In the genomic region with DNA sequence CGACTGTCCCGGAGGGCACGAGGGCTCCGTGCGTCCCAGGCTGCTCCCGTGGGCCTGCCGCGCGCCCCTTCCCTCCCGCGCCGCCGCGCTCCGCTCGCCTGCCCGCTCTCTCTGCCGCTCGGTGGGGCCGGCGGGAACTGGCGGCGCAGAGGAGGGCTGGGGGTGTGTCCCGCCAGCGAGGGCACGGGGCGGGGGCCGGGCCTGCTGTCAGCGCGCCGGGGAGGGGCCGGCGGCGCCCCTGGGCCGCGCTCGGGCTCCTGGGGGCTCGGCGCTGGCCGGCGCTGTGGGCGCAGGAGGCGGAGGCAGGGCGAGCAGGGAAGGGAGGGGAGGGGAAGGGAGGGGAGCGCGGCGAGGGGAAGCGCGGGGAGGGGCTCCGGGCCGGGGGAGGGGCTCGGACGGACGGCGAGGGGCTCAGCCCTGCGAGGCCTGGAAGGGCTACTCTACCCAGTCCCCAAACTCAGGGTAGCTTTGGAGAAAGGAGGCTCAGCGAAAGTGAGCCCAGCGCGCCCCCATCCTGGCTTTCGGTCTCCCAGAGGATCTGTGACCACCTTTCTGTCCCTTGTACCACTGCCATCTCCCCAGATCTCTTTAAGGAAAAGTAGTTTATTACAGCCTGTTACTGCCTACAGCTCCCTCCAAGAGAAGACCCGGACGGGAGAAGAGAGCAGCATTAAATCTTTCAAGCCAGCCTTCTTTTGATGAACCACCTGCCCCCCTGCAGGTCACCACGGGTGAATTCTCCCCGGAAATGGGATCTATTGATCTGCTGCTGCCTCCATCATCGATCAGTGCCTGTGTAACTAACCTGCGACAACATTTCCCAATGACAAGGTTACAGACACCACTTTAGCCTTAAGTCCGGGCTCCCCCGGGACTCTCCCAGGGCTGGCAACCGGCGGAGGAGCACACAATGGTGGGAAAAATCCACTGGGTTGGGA, we compare ENCODE assay signal across 8 mouse cellular contexts. TPM values are rescaled to one million over a fixed set of nuclear protein-coding genes. Genes with fewer than 3 reads are reported as not detected.
DNase-seq lines count a peak whose midpoint lies in the region; ATAC-seq and TF ChIP-seq lines count a peak whose summit lies in the region.

A gene (minus strand): TSS at position 98 of the 938 bp plus-strand sequence.

- peak; percentile 92 for ATAC-seq in embryonic facial prominence, embryonic 15.5 days (ENCODE audit: insufficient number of reproducible peaks, low FRiP score, low TSS enrichment, low read depth)
- ATAC-seq in heart, embryonic 15.5 days (replicated peaks; ENCODE audit: insufficient number of reproducible peaks, insufficient read depth, low FRiP score, low read depth) = peak; percentile 93

- peak; percentile 72 for DNase-seq in MN1 (ENCODE audit: low spot score)
- no peak for DNase-seq in layer of hippocampus, postnatal 10 days (ENCODE audit: low spot score in 2 of 2)
- DNase-seq in lung, postnatal 14 days = peak; percentile 72
- peak; percentile 91 for DNase-seq in retina, postnatal 1 day
- no peak for DNase-seq in cerebellum, adult 11-12 months

- peak within 1 kb of the TSS; percentile 92 for H3ac ChIP-seq in C2C12 (ENCODE audit: control insufficient read depth, insufficient read length, low read depth)

- TF ChIP-seq CTCF in C2C12 (IDR thresholded peaks at IDR 0.05; ENCODE audit: control insufficient read depth, insufficient read depth, insufficient read length) = no peak

- peak within 1 kb of the TSS; percentile 88 for H3K9ac ChIP-seq in embryonic facial prominence, embryonic 15.5 days
- H3K9ac ChIP-seq in heart, embryonic 15.5 days = peak within 1 kb of the TSS; percentile 84

- H3K79me3 ChIP-seq in C2C12 (ENCODE audit: low read depth) = peaks cover 5% of the 10 kb centered on the region

- WGBS in embryonic facial prominence, embryonic 15.5 days = 2% methylated on average over 48 of the region's 70 CpGs
- 2% methylated on average over 55 of the region's 70 CpGs for WGBS in heart, embryonic 15.5 days

- H3K27me3 ChIP-seq in C2C12 (ENCODE audit: control insufficient read depth, insufficient read depth, insufficient read length) = no peaks in the 10 kb centered on the region
- H3K27me3 ChIP-seq in embryonic facial prominence, embryonic 15.5 days = no peaks in the 10 kb centered on the region
- no peaks in the 10 kb centered on the region for H3K27me3 ChIP-seq in heart, embryonic 15.5 days

- peaks cover 54% of the 10 kb centered on the region for H3K4me1 ChIP-seq in embryonic facial prominence, embryonic 15.5 days
- peaks cover 52% of the 10 kb centered on the region for H3K4me1 ChIP-seq in heart, embryonic 15.5 days (replicated peaks)

- H3K36me3 ChIP-seq in C2C12 (ENCODE audit: control insufficient read depth, insufficient read depth) = no peaks in the 10 kb centered on the region
- no peaks in the 10 kb centered on the region for H3K36me3 ChIP-seq in embryonic facial prominence, embryonic 15.5 days
- H3K36me3 ChIP-seq in heart, embryonic 15.5 days = peaks cover 5% of the 10 kb centered on the region; the same call in 1 of the 2 replicates

- H3K9me3 ChIP-seq in embryonic facial prominence, embryonic 15.5 days (replicated peaks) = no peaks in the 10 kb centered on the region; the same call in 1 of the 2 replicates
- H3K9me3 ChIP-seq in heart, embryonic 15.5 days (replicated peaks) = no peaks in the 10 kb centered on the region

- peak within 1 kb of the TSS; percentile 63 for H3K4me3 ChIP-seq in C2C12 (ENCODE audit: insufficient read depth, poor library complexity, severe bottlenecking)
- H3K4me3 ChIP-seq in embryonic facial prominence, embryonic 15.5 days (replicated peaks) = peak within 1 kb of the TSS; percentile 83
- peak within 1 kb of the TSS; percentile 75 for H3K4me3 ChIP-seq in heart, embryonic 15.5 days

- H3K4me2 ChIP-seq in embryonic facial prominence, embryonic 15.5 days (replicated peaks) = peak within 1 kb of the TSS; percentile 82
- H3K4me2 ChIP-seq in heart, embryonic 15.5 days = peak within 1 kb of the TSS; percentile 73

- peak within 1 kb of the TSS; percentile 93 for H3K27ac ChIP-seq in embryonic facial prominence, embryonic 15.5 days (replicated peaks)
- peak within 1 kb of the TSS; percentile 93 for H3K27ac ChIP-seq in heart, embryonic 15.5 days

- peaks cover 26% of the 10 kb centered on the region for H3K79me2 ChIP-seq in C2C12 (ENCODE audit: control insufficient read depth, insufficient read depth)

TF ChIP-seq in C2C12, 6 proteins besides CTCF, POLR2A, EP300 and RAD21:
- no peak for TF ChIP-seq USF1 (IDR thresholded peaks at IDR 0.05; ENCODE audit: low read depth)
- no peak for TF ChIP-seq MAX (IDR thresholded peaks at IDR 0.05)
- no peak for TF ChIP-seq MYOG (IDR thresholded peaks at IDR 0.05; ENCODE audit: control insufficient read depth, extremely low read depth, insufficient read length)
- no peak for TF ChIP-seq MYOD1 (IDR thresholded peaks at IDR 0.05; ENCODE audit: control insufficient read depth, insufficient read length, low read depth)
- TF ChIP-seq CEBPB (IDR thresholded peaks at IDR 0.05; ENCODE audit: low read depth) = no peak
- TF ChIP-seq FOSL1 (IDR thresholded peaks at IDR 0.05; ENCODE audit: insufficient read depth, low read length, poor library complexity, severe bottlenecking) = no peak

RNA-seq across cellular contexts. Expression of the gene that starts here (rescaled TPM):
- polyA plus RNA-seq in C2C12 (2012; fragmentation: generic; extraction: Trizol) = 22.2 TPM
- polyA plus RNA-seq in embryonic facial prominence, embryonic 15.5 days (2015; fragmentation: Nextera tagmentation; extraction: Ambion mirVana) = 15.8 and 16.0 TPM in 2 replicates
- polyA plus RNA-seq in heart, embryonic 15.5 days (2015; fragmentation: Nextera tagmentation; extraction: Ambion mirVana) = 5.3 and 7.2 TPM in 2 replicates
- 10 to 100 TPM; 28.0 to 29.1 TPM for total RNA-seq in layer of hippocampus, postnatal 10 days (2021)

Comparison
In these comparisons a context has a peak if more than half of its experiments do, and no peak if none do; other contexts are left out.
1. DNase-seq: peak in MN1 (single experiment), lung, postnatal 14 days (single experiment) and retina, postnatal 1 day (single experiment); none in layer of hippocampus, postnatal 10 days (0 of 2) and cerebellum, adult 11-12 months (single experiment).
2. Peak in every context shown above with its lines, with median percentiles within 50 percentile points of each other: H3K4me3 ChIP-seq.